10 mouse cellular contexts compared by ENCODE assay signal in the genomic region with DNA sequence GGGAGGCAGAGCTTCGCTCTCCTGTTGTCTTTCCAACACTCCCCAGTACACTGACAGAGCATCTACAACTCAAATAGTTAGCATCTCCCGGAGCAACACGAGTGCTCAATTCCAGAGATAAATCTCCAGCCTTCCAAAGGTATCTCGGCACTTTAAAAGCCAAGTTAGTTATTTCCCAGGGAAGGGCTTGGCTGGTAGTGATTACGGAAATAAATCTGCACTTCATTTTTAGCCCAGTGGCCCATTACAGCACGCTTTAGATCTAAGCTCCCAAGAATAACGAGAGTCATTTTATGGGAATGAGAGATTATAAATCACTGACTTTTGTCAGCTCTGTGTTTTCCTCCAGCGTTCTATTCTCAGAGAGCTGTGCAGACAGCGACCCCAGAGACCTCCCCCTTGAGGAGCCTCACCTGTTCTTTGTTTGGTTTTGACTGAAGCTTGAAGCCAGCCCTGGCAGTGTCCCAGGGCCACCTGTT.
DNase-seq lines count a peak whose midpoint lies in the region; ATAC-seq and TF ChIP-seq lines count a peak whose summit lies in the region.
"Had no signal": no experiment of that assay in that cellular context is flagged by ENCODE, and none has a peak within 500 bp of the region (broad histone marks: within the 10 kb centered on the region; RNA-seq: fewer than 3 reads in every experiment).

No protein-coding gene starts in this region.

- no peak for ATAC-seq in hindbrain, postnatal 0 days
- ATAC-seq in hindbrain, embryonic 16.5 days, result no peak; the same call in 1 of the 2 replicates
- peak; percentile 75 for ATAC-seq in limb, embryonic 14.5 days (ENCODE audit: low FRiP score, low read depth)
- ATAC-seq: forebrain, embryonic 15.5 days had no signal

- no peaks in the 10 kb centered on the region; the same call in 1 of the 2 replicates for H3K4me1 ChIP-seq in hindbrain, postnatal 0 days (ENCODE audit: insufficient read depth, low read length)
- H3K4me1 ChIP-seq in hindbrain, embryonic 16.5 days (ENCODE audit: control insufficient read depth, insufficient read depth, low read depth, low read length), result 0 out of 2 replicates have a peak, but pooled peaks cover 5% of the 10 kb centered on the region
- peaks cover 15% of the 10 kb centered on the region for H3K4me1 ChIP-seq in limb, embryonic 14.5 days (ENCODE audit: control insufficient read depth, insufficient read depth, low read length)
- H3K4me1 ChIP-seq: forebrain, embryonic 15.5 days had no signal

- H3K4me3 ChIP-seq in hindbrain, postnatal 0 days (ENCODE audit: low read length), result no peak overlapping the region
- H3K4me3 ChIP-seq in hindbrain, embryonic 16.5 days (ENCODE audit: low read length), result no peak overlapping the region
- H3K4me3 ChIP-seq in limb, embryonic 14.5 days (replicated peaks; ENCODE audit: low read length), result no peak overlapping the region
- no peak overlapping the region for H3K4me3 ChIP-seq in gastrocnemius, adult 2 months
- H3K4me3 ChIP-seq: forebrain, embryonic 15.5 days had no signal

- no peak overlapping the region for H3K4me2 ChIP-seq in hindbrain, postnatal 0 days (ENCODE audit: low read depth, low read length)
- H3K4me2 ChIP-seq in hindbrain, embryonic 16.5 days (ENCODE audit: low read length), result no peak overlapping the region; the same call in 1 of the 2 replicates
- H3K4me2 ChIP-seq in limb, embryonic 14.5 days (replicated peaks; ENCODE audit: low read depth, low read length, severe bottlenecking), result no peak overlapping the region
- H3K4me2 ChIP-seq: forebrain, embryonic 15.5 days had no signal

- no peak overlapping the region for H3K9ac ChIP-seq in hindbrain, postnatal 0 days (replicated peaks; ENCODE audit: low read length)
- H3K9ac ChIP-seq in hindbrain, embryonic 16.5 days (ENCODE audit: low read depth, low read length), result no peak overlapping the region
- no peak overlapping the region for H3K9ac ChIP-seq in limb, embryonic 14.5 days (ENCODE audit: low read depth, low read length, severe bottlenecking)
- H3K9ac ChIP-seq: forebrain, embryonic 15.5 days had no signal

- WGBS in hindbrain, postnatal 0 days, result 26% methylated on average over 9 of the region's 9 CpGs
- WGBS in hindbrain, embryonic 16.5 days, result 25% methylated on average over 9 of the region's 9 CpGs
- WGBS in limb, embryonic 14.5 days, result 9% methylated on average over 9 of the region's 9 CpGs

- no peak for TF ChIP-seq CTCF in hindbrain, postnatal 0 days (IDR thresholded peaks at IDR 0.05; ENCODE audit: low read depth)
- TF ChIP-seq CTCF in brain, embryonic 14.5 days (IDR thresholded peaks at IDR 0.05; ENCODE audit: borderline replicate concordance, extremely low read depth, insufficient read depth, insufficient read length), result no peak
- no peak for TF ChIP-seq CTCF in gastrocnemius, adult 2 months (IDR thresholded peaks at IDR 0.05)

- no peak for TF ChIP-seq POLR2A in brain, embryonic 14.5 days (IDR thresholded peaks at IDR 0.05; ENCODE audit: borderline replicate concordance, extremely low read depth, insufficient read depth, insufficient read length, poor library complexity, severe bottlenecking)
- no peak for TF ChIP-seq POLR2A in limb, embryonic 14.5 days (IDR thresholded peaks at IDR 0.05; ENCODE audit: borderline replicate concordance, extremely low read depth, insufficient read depth, insufficient read length)

- DNase-seq in hindbrain, postnatal 0 days (ENCODE audit: low spot score), result peak; percentile 14
- peak; percentile 35 for DNase-seq in brain, embryonic 14.5 days (ENCODE audit: low read depth)
- DNase-seq in embryo, embryonic 11 days, result peak; percentile 52
- DNase-seq in limb, embryonic 14.5 days (ENCODE audit: low spot score), result peak; percentile 75
- no peak for DNase-seq in gastrocnemius, adult 2 months
- no peak for DNase-seq in layer of hippocampus, adult 18-20 months (ENCODE audit: low spot score in 2 of 2)
- DNase-seq: lung, postnatal 4 days; thymus, adult 18-20 months had no signal

- intact Hi-C loops in gastrocnemius, adult 2 months (cut with DNase I), result no loop called here

- no peaks in the 10 kb centered on the region for H3K9me3 ChIP-seq in hindbrain, postnatal 0 days (ENCODE audit: low read length)
- H3K9me3 ChIP-seq in hindbrain, embryonic 16.5 days (ENCODE audit: control insufficient read depth, low read length), result no peaks in the 10 kb centered on the region
- no peaks in the 10 kb centered on the region for H3K9me3 ChIP-seq in limb, embryonic 14.5 days (ENCODE audit: control insufficient read depth, low read length)
- H3K9me3 ChIP-seq: forebrain, embryonic 15.5 days had no signal

- H3K36me3 ChIP-seq in hindbrain, postnatal 0 days (ENCODE audit: insufficient read depth, low read length), result no peaks in the 10 kb centered on the region
- no peaks in the 10 kb centered on the region for H3K36me3 ChIP-seq in hindbrain, embryonic 16.5 days (ENCODE audit: control insufficient read depth, insufficient read depth, low read length)
- no peaks in the 10 kb centered on the region for H3K36me3 ChIP-seq in limb, embryonic 14.5 days (ENCODE audit: control insufficient read depth, insufficient read depth, low read length)
- H3K36me3 ChIP-seq: forebrain, embryonic 15.5 days had no signal

- H3K27me3 ChIP-seq in hindbrain, postnatal 0 days (ENCODE audit: insufficient read depth, low read length), result no peaks in the 10 kb centered on the region
- H3K27me3 ChIP-seq in hindbrain, embryonic 16.5 days (replicated peaks; ENCODE audit: control insufficient read depth, insufficient read depth, low read length), result no peaks in the 10 kb centered on the region
- no peaks in the 10 kb centered on the region for H3K27me3 ChIP-seq in limb, embryonic 14.5 days (ENCODE audit: control insufficient read depth, insufficient read depth, low read length)
- H3K27me3 ChIP-seq: forebrain, embryonic 15.5 days had no signal

- H3K27ac ChIP-seq in hindbrain, postnatal 0 days, result no peak overlapping the region
- H3K27ac ChIP-seq in hindbrain, embryonic 16.5 days (ENCODE audit: low read depth, low read length), result no peak overlapping the region
- no peak overlapping the region for H3K27ac ChIP-seq in limb, embryonic 14.5 days (replicated peaks; ENCODE audit: low read depth, low read length)
- no peak overlapping the region for H3K27ac ChIP-seq in gastrocnemius, adult 2 months
- H3K27ac ChIP-seq: forebrain, embryonic 15.5 days had no signal

Comparison
In these comparisons a context has a peak if more than half of its experiments do, and no peak if none do; other contexts are left out.
1. DNase-seq: peak in hindbrain, postnatal 0 days (single experiment), brain, embryonic 14.5 days (single experiment), embryo, embryonic 11 days (single experiment) and limb, embryonic 14.5 days (single experiment); none in gastrocnemius, adult 2 months (single experiment) and layer of hippocampus, adult 18-20 months (0 of 2).